Mouse (Mus musculus): ENCODE data around the gene Gm4553. TPM values are rescaled to one million over a fixed set of nuclear protein-coding genes. Genes with fewer than 3 reads are reported as not detected.
"Not testable (repeated sequence)": the region's sequence is repeated elsewhere in the genome, so short reads cannot be mapped to it uniquely, and the experiment has no call there.

The Gm4553 gene
- total RNA-seq, 2 experiments from 2014 or later = not detected

DNA sequence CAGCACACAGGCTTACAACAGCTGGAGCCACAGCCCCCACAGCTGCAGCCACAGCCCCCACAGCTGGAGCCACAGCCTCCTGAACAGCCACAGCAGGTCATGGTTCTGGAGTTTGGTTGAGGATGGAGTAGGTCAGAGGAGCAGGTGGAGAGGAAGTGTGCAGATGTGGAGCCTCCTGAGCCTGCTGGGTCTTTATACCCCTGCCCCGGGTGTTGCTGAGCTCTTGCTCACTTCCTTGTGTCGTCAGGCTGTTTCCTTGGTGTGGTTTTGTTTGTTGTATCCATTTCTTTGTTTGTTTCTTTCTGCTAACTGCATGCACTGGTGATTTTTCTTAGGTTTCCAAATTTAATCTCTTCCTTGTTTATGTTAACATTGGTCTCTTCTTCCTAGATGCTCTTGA, 29.6 kb downstream of the Gm4553 start, which contains the start of gene Gm39115:
Gm39115 (minus strand) TSS at position 101 of the 400 bp plus-strand sequence.
- DNase-seq (ENCODE audit: low spot score in 2 of 2) = not testable (repeated sequence)

DNA sequence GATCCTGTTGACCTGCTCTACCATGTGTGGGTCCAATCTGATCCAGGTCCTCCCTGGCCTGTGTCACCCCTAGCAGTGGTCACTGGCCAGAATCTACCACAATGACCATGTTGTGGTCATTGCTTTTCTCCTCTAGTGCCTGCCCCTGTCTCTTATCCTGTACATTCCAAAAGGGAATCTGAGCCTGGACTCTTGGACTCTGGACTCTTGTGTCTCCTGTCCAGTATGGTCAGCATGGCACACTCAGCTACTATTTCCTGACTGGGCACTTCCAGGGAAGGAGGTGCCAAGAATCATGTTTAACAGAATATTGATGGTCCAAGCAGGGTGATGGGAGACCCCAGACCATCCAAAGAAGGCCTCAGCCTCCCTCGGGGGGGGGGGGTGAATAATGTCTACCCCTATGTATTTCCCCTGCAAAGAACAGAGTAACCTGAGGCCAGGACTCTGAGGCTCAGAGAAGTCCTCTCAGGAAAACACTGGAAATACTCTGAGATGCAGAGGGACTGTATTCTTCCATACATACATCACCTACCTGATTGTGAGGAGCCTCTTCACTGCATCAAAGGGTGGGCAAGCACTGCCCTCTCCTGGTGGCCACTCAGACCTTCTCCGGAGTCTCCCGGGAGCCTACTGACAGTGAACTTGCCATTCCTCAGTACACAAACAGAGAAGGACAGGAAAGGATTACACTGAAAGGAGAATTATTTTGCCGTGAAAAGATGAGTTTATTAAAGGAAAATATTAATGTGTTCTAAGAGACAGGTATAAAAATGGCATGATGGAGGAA, 31.1 kb downstream of the Gm4553 start:
- DNase-seq (ENCODE audit: low spot score in 2 of 2) = peak in 1 of 2 experiments; percentile 5

DNA sequence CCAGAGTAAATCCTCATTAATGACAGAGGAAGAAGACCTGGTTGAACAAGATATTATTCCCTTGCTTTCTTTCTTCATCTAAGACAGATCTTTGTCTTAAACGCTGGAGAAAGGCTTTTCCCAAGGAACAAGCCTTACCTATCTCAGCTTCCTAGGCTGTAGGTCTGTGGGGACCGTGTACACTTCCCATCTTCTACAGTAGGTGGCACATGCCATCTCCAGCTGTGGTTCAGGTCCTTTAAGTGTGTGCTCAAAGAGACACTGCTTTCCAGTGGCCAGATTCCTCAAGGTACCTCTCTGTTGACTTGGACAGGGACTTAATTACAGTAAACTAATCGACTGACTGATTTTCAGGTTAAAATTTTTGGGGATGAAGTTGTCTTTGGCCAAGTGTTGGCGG, 36.7 kb downstream of the Gm4553 start:
- DNase-seq (ENCODE audit: low spot score in 2 of 2) = no peak

DNA sequence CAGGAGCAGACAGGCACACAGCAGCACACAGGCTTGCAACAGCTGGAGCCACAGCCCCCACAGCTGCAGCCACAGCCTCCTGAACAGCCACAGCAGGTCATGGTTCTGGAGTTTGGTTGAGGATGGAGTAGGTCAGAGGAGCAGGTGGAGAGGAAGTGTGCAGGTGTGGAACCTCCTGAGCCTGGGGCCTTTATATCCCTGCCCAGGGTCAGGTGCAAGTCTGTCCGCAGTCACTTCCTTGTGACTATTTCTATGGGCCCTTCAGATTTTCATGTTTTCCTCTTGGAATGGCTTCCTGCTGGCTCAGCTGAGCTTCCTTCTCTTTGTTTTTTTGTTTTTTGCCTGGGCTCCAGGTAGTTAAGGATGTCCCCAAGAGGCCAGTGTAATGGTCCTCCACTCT, 44.9 kb downstream of the Gm4553 start, which contains the start of gene Gm45618:
Gm45618 (minus strand) TSS at position 101 of the 400 bp plus-strand sequence.
- DNase-seq (ENCODE audit: low spot score in 2 of 2) = not testable (repeated sequence)

DNA sequence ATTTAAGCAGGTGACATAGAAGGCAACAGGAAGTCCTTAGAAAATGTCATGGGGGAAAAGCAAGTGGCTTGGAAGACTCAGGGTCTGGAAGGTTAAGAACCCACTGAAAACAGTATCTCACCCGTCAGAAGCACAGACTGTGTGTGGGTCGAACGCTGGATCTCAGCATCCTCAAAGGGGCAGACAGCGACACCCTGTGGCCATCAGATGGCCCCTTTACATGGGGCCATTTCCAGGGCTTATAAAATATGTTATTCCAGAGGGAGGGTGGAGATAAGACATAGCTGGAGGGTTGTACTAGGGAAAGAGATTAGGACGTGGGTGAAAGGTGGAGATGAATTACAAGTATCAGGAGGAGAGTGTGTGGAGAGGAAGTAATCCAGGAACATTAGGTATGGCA, 45.9 kb downstream of the Gm4553 start:
- no peak for DNase-seq (ENCODE audit: low spot score in 2 of 2)

Other genes with a start within 250 kb of the Gm4553 start
- 100 to 1,000 TPM; 135 to 142 TPM for gene Tollip, start 247.2 kb downstream of the Gm4553 start, total RNA-seq (2021)
- 100 to 1,000 TPM; 174 to 177 TPM for gene Brsk2, start 216.0 kb downstream of the Gm4553 start, total RNA-seq (2021)
- 10 to 100 TPM; 23.6 to 27.1 TPM for gene Mob2, start 104.7 kb downstream of the Gm4553 start, total RNA-seq (2021)
- 100 to 1,000 TPM; 139 to 140 TPM for gene Dusp8, start 69.9 kb downstream of the Gm4553 start, total RNA-seq (2021)
- gene Gm45618, start 45.0 kb downstream of the Gm4553 start, total RNA-seq (2021) = not detected
- gene Gm39115, start 29.7 kb downstream of the Gm4553 start, total RNA-seq (2021) = not detected
- gene Gm45337, start 21.1 kb downstream of the Gm4553 start, total RNA-seq (2021) = not detected
- gene Gm29735, start 8.6 kb downstream of the Gm4553 start, total RNA-seq (2021) = not detected
- not detected for gene Krtap5-2, start 10.3 kb upstream of the Gm4553 start, total RNA-seq (2021)
- not detected for gene Gm10153, start 24.6 kb upstream of the Gm4553 start, total RNA-seq (2021)
- not detected for gene Krtap5-3, start 35.6 kb upstream of the Gm4553 start, total RNA-seq (2021)
- gene Gm7579, start 46.1 kb upstream of the Gm4553 start, total RNA-seq (2021) = not detected
- not detected for gene Krtap5-5, start 64.2 kb upstream of the Gm4553 start, total RNA-seq (2021)
- not detected for gene Gm40460, start 75.3 kb upstream of the Gm4553 start, total RNA-seq (2021)
- not detected for gene Gm2431, start 92.6 kb upstream of the Gm4553 start, total RNA-seq (2021)
- gene Gm4559, start 108.6 kb upstream of the Gm4553 start, total RNA-seq (2021) = not detected
- gene Krtap5-1, start 131.4 kb upstream of the Gm4553 start, total RNA-seq (2021) = not detected
- not detected for gene Krtap5-4, start 137.8 kb upstream of the Gm4553 start, total RNA-seq (2021)
- 10 to 100 TPM; 30.0 to 31.3 TPM for gene Ifitm10, start 208.0 kb upstream of the Gm4553 start, total RNA-seq (2021)
- under 1 TPM in 1 of 2 experiments, not detected in 1; 0.71 TPM for gene Gm49369, start 216.9 kb upstream of the Gm4553 start, total RNA-seq (2021)
- 100 to 1,000 TPM; 304 to 345 TPM for gene Ctsd, start 222.3 kb upstream of the Gm4553 start, total RNA-seq (2021)